Mouse (Mus musculus): ENCODE measurements around the gene Ipo7. TPM values are rescaled to one million over a fixed set of nuclear protein-coding genes. Genes with fewer than 3 reads are reported as not detected.
"Not testable (repeated sequence)": the region's sequence is repeated elsewhere in the genome, so short reads cannot be mapped to it uniquely, and the experiment has no call there.

The Ipo7 gene
- 10 to 100 TPM; 68.5 to 68.6 TPM for total RNA-seq (2021)
- long read RNA-seq, experiment 1, full-length matches to known transcripts, result 5 of 16 reads
- long read RNA-seq, experiment 1, partial matches to known transcripts, result 3 of 16 reads
- long read RNA-seq, experiment 1, other reads (novel, unspliced or antisense), result 8 of 16 reads
- long read RNA-seq, experiment 2, full-length matches to known transcripts, result 7 of 24 reads
- long read RNA-seq, experiment 2, partial matches to known transcripts, result 6 of 24 reads
- long read RNA-seq, experiment 2, other reads (novel, unspliced or antisense), result 11 of 24 reads

DNA sequence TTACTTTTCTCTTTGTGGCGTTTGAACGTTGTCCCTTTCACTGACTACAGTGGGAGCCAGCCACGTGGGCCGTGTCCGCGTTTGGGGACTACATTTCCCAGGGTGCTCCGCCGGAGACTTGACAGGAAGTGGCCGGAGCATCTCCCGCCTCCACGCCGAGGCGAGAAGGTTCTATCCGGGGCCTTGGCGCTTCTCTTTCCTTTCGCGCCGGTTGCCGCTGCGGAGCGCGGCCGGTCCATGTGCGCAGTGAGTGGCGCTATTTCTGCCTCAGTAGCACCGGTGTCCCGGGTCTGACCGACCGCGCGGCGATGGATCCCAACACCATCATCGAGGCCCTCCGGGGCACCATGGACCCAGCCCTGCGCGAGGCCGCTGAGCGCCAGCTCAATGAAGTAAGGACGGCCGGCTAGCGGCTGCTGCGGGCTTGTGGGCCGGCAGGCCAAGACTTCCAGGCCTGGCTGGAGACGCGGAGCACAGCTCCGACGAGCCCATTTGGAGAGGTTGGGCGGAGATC is at the start of gene Ipo7:
Gene Ipo7, plus strand, starts transcription at position 158 of the 514 bp plus-strand sequence.
- intact Hi-C loops (cut with DNase I; ENCODE audit: low total_unique reads), result no loop called here
- DNase-seq, result peak; percentile 95

- intact Hi-C loops (cut with DNase I; ENCODE audit: low total_unique reads), result no loop called here
- peak; percentile 54 for DNase-seq
These were observed 49.1 kb upstream of the Ipo7 start for GRCm38 (mm10) chr7:109968924-109969450.

DNA sequence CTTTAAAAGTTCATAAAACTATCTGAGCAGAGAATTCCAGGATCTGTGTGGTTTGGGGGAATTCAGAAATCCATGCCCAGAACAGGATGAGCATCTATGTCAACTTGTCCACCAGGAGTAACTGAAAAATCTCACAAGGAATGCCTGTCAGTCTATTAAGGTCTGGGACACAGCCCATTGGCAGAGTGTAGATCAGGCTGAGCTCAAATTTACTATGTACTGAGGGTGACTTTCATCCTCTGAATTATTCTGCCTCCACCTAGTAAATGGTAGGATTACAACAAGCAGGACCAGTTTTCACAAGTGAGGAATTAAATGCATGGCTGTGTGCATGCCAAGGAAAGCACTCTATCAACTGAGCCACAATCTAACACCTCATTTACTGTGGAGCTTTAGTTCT is 48.5 kb upstream of the Ipo7 start:
- intact Hi-C loops (cut with DNase I; ENCODE audit: low total_unique reads), result no loop called here
- DNase-seq, result no peak

DNA sequence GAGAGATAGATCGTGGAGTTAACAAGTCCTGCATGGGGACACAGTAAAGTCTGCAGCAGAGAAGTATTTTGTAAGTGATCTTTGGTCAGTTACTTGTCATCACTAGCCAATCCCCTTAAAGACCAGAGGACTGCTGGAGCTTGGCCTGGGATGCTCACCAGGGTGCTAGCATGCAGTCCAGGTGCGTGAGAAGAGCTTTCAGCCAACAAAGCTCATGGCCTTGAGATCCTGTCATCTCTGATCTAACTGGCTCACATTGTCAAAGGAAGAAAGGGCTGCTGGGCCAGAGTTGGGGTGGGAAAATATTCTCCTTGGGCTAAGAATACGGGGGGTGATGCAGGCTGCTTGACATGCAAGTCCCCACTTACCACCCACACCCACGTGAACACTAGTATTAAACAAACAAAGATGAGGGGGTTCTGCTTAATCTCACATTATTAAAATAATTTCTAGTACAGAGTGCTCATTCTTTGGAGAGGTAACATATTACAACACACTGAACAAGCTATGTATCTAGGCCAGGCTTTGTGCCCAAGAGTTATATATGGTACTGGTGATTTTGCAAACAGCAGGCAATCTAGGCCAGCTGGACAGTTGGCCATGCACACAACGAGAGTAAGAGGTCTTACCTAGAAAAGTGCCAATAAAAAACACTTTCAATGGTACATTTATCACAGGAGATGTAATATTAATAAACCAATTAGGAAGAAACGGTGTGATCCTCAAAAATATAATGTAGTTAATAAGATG is 41.9 kb upstream of the Ipo7 start:
- no peak for DNase-seq
- intact Hi-C loops (cut with DNase I; ENCODE audit: low total_unique reads), result loop anchor here (10.0 kb wide), 1 partner anchor 59 kb away; no protein-coding TSS in a partner anchor

DNA sequence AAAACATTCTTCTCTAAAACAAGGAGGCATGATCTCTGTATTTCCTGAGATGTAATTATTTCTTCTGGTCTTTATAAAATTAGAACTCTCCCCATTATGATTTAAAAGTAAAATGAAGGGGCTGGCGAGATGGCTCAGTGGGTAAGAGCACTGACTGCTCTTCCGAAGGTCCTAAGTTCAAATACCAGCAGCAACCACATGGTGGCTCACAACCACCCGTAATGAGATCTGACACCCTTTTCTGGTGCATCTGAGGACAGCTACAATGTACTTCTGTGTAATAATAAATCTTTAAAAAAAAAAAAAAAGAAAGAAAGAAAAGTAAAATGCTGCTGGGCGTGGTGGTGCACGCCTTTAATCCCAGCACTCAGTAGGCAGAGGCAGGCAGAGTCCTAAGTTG is 40.9 kb upstream of the Ipo7 start:
- not testable (repeated sequence) for DNase-seq
- intact Hi-C loops (cut with DNase I; ENCODE audit: low total_unique reads), result loop anchor here (10.0 kb wide), 1 partner anchor 58 kb away; no protein-coding TSS in a partner anchor

DNA sequence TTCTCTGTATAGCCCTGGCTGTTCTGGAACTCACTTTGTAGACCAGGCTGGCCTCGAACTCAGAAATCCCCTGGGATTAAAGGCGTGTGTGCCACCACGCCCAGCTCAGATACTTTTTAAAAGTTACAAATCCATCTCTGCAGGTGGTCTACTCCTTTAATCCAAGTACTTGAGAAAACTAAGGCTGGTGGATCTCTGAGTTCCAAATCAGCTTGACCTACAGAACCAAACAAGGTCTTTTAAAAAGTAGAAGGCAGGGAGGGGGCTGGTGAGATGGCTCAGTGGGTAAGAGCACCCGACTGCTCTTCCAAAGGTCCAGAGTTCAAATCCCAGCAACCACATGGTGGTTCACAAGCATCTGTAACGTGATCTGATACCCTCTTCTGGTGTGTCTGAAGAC is 33.5 kb upstream of the Ipo7 start:
- DNase-seq; intact Hi-C loops (cut with DNase I; ENCODE audit: low total_unique reads): not testable (repeated sequence)

GRCm38 (mm10) chr7:109985661-109986132 is 32.4 kb upstream of the Ipo7 start:
- intact Hi-C loops (cut with DNase I; ENCODE audit: low total_unique reads), result no loop called here
- DNase-seq, result no peak

- DNase-seq, result peak; percentile 99
- intact Hi-C loops (cut with DNase I; ENCODE audit: low total_unique reads), result no loop called here
These were observed 31.9 kb upstream of the Ipo7 start for GRCm38 (mm10) chr7:109986133-109986669.

- intact Hi-C loops (cut with DNase I; ENCODE audit: low total_unique reads); DNase-seq: not testable (repeated sequence)
These were observed 31.3 kb upstream of the Ipo7 start, which contains the start of gene Tmem41b for GRCm38 (mm10) chr7:109986775-109987174. Gene Tmem41b, minus strand, starts transcription at chr7:109986929.

GRCm38 (mm10) chr7:109991286-109991685 is 26.8 kb upstream of the Ipo7 start:
- no peak for DNase-seq
- intact Hi-C loops (cut with DNase I; ENCODE audit: low total_unique reads), result no loop called here

DNA sequence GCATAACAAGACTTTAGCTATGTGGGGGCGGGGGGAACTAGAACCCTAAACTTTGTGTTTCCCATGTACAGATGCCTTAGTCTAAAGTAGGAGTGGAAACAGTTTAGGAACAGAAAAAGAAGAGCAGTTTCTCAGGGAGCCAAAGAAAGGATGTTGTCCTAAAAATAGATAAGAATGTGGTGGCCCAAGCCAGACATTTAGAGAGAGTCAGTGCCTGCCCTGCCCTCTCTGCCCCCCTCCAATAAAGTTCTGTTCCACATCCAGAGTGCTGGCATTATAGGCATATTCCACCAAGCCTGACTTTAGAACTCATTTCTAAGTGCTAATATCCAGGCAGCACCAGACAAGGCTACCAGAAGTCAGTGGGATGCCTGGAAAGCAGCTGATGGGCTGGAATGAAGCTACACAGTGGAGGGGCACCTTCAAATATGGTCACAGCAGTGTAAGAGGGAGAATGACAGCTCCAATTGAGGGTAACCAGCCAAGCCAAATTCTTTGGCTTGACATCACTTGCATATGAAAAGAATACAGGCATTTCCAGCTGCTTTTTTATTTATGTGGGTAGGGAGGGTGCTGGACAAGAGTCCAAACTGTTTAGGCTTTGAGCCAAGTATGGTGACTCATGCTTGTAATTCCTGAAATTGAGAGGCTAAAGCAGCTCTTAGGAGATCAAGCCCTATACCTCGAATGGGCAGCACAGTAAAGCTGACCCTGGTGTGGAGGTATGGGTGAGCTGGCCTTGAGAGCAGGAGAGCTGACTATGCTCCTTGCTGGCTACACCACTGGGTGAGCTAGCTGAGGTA is 24.7 kb upstream of the Ipo7 start:
- intact Hi-C loops (cut with DNase I; ENCODE audit: low total_unique reads), result no loop called here
- peak; percentile 24 for DNase-seq

GRCm38 (mm10) chr7:109998388-109998787 is 19.7 kb upstream of the Ipo7 start:
- intact Hi-C loops (cut with DNase I; ENCODE audit: low total_unique reads), result no loop called here
- DNase-seq, result no peak

- no peak for DNase-seq
- intact Hi-C loops (cut with DNase I; ENCODE audit: low total_unique reads), result no loop called here
These were observed 16.0 kb upstream of the Ipo7 start for GRCm38 (mm10) chr7:110002092-110002491.

GRCm38 (mm10) chr7:110002968-110003367 is 15.1 kb upstream of the Ipo7 start:
- intact Hi-C loops (cut with DNase I; ENCODE audit: low total_unique reads), result no loop called here
- DNase-seq, result peak; percentile 51

DNA sequence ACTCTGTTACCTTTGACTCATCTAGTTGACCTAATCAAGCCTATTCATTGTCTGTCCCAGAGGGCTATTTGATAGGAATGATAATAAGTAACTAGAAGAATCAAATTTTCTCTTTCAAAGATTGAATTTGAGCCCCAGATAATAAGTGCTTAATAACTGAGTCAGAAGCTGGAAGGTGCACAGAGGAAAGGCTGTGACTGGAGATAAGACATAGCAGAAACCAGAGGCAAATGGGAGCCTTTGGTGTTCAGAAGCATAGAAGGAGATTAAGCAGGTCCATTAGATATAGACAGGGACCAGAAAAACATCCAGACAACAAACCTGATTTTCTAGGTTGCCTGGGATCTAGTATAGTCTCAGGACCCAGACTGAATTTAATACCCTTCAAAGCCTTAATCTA is 12.1 kb upstream of the Ipo7 start:
- intact Hi-C loops (cut with DNase I; ENCODE audit: low total_unique reads), result no loop called here
- DNase-seq, result no peak

DNA sequence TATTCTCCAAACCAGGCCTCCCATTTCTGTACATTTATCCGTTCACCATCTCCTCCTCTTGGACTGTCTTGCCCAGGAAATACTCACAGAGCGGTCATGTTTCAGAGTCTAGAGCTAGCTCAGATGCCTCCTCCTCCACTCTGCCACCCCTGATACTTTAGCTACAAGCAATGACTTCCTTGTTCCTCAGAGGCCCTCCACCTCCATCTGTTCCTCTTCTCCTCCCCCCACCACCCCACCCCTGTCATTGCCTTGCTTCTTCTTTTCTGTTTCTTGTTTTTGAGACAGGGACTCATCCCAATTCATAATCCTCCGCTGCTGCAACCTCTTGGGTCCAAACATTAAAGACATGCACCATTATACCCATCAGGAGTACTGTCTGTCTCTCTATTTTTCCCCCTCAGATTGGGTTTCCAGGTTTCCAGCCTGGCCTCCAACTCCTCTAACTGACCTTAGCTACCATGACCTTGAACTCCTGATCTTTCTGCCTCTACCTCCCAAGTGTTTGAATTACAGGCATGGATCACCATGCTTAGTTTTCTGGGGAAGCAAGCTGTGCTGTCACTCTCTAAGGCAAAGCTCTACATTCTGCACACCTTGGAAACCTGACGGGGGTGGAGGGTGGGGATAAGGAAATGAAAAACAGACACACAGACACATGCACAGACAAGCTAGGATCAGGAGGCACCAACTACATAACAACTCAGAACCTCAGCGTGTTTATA is 11.4 kb upstream of the Ipo7 start:
- intact Hi-C loops (cut with DNase I; ENCODE audit: low total_unique reads), result no loop called here
- no peak for DNase-seq

DNA sequence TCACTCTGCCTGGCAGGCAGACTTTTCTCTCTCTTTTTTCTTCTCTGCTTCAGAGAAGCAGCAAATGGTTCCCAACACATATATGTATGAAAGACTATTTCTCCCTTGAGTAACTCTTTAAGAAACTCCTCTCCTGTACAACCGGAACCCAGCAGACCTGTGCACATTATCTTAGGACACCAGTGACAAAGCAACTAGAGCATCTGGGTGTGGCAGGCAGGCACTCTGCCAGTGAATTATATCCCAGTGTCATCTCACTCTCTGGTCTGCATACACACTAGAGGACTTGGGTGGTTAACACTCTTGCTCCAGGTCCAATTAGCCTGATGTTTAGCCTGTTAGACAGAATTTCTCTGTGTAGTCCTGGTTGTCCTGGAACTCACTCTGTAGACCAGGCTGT is 9.6 kb upstream of the Ipo7 start:
- intact Hi-C loops (cut with DNase I; ENCODE audit: low total_unique reads), result no loop called here
- no peak for DNase-seq

GRCm38 (mm10) chr7:110009084-110009483 is 9.0 kb upstream of the Ipo7 start:
- intact Hi-C loops (cut with DNase I; ENCODE audit: low total_unique reads), result no loop called here
- DNase-seq, result no peak

GRCm38 (mm10) chr7:110011417-110011816 is 6.7 kb upstream of the Ipo7 start:
- no peak for DNase-seq
- intact Hi-C loops (cut with DNase I; ENCODE audit: low total_unique reads), result no loop called here
